Mouse (Mus musculus) kidney, adult 2 months (tissue): Measurements from ENCODE around the gene Cemip.

Experiments used
- CTCF ChIP-seq: fragments of 200-500 bp; conservative IDR thresholded peaks from 2 replicates; pipeline ENCODE4 v1.5.1; 2011; ENCODE audit warnings: low read depth, mild to moderate bottlenecking, control low read depth, low read length, moderate library complexity, mixed read lengths; ENCODE audit not compliant: insufficient read depth, insufficient read length
- POLR2A ChIP-seq: fragments of 200-500 bp; IDR thresholded peaks from one replicate; pipeline ENCODE4 v1.6.1; 2011; ENCODE audit warnings: low read depth, low read length, control low read depth

DNA sequence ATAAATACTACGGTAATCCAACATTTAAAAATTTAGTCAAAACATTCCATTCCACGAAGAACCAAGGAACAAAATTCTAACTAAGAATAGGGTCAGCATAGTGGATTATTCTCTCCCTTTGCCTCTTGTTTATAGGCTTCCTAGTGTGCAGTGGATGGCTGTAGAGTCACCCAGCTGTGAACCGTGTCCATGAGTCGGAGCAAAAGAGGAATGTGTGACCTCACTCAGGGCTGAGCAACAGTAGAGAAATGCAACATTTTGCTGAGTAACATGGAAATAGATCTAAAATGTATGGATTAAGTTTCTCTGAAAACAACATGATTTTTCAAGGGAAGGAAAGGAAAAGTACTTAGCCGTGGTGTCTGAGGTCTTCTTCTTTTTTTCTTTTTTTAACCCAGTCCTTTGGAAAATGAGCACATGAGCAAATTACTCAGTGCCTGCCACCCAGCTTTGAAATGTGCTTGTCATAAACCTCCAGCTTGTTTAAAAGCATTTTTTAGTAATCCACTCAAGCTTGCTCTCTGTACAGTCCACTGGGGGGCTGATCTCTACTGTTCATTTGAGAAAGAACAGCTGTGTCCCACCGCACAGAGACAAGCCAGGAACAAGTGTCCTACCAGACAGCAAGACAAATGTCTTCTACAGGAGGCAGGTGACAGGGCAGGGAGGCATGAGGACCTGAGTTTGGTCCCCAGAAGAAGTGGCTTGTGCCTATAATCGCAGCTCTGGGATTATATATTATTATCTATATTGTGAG, 8.9 kb downstream of the Cemip start:
- TF ChIP-seq CTCF (no peak), POLR2A (no peak)
